Mouse (Mus musculus) heart, embryonic 11.5 days (tissue): Measurements from ENCODE around the gene Ppara. TPM values are rescaled to one million over a fixed set of nuclear protein-coding genes. Genes with fewer than 3 reads are reported as not detected.

Source experiments
- ATAC-seq: fragments of 200-750 bp; cut with Nextera tagmentation; replicated peaks from 2 replicates; pipeline ENCODE4 v1.8.0; 2017; ENCODE audit warnings: moderate library complexity; ENCODE audit not compliant: insufficient number of reproducible peaks, low FRiP score, low TSS enrichment
- H3K27ac ChIP-seq: fragments of 300-500 bp; sonication (generic); 2 replicates; pipeline ENCODE4 v1.5.1; 2014; ENCODE audit warnings: mild to moderate bottlenecking, low read depth, low read length
- H3K27me3 ChIP-seq: fragments of 300-500 bp; sonication (generic); 2 replicates; pipeline ENCODE4 v1.6.1; 2014; ENCODE audit warnings: mild to moderate bottlenecking, low read length, mixed read lengths; ENCODE audit not compliant: control insufficient read depth, insufficient read depth
- H3K36me3 ChIP-seq: fragments of 300-500 bp; sonication (generic); 2 replicates; pipeline ENCODE4 v1.6.1; 2014; ENCODE audit warnings: mild to moderate bottlenecking, low read length, moderate library complexity, mixed read lengths; ENCODE audit not compliant: control insufficient read depth, insufficient read depth
- H3K4me1 ChIP-seq: fragments of 300-500 bp; sonication (generic); 2 replicates; pipeline ENCODE4 v1.6.1; 2014; ENCODE audit warnings: low read length; ENCODE audit not compliant: control insufficient read depth, insufficient read depth
- H3K4me2 ChIP-seq: fragments of 300-500 bp; sonication (generic); 2 replicates; pipeline ENCODE4 v1.6.1; 2014; ENCODE audit warnings: mild to moderate bottlenecking, moderate library complexity
- H3K4me3 ChIP-seq: fragments of 300-500 bp; sonication (generic); 2 replicates; pipeline ENCODE4 v1.5.1; 2014; ENCODE audit warnings: low read depth, low read length
- H3K9ac ChIP-seq: fragments of 300-500 bp; sonication (generic); 2 replicates; pipeline ENCODE4 v1.6.1; 2014; ENCODE audit warnings: mild to moderate bottlenecking, low read depth, low read length, moderate library complexity
- H3K9me3 ChIP-seq: fragments of 300-500 bp; sonication (generic); replicated peaks from 2 replicates; pipeline ENCODE4 v1.6.1; 2016; ENCODE audit warnings: low read length; ENCODE audit not compliant: control insufficient read depth
- WGBS: fragments of 180-500 bp; shearing (Covaris S2); extraction: QIAGEN DNeasy Blood & Tissue Kit; methylation state at CpG from one replicate; pipeline ENCODE4 v1.1.7; 2014; ENCODE audit not compliant: insufficient replicate concordance; 5-methylcytosine and 5-hydroxymethylcytosine counted together
- polyA plus RNA-seq: library from polyadenylated mRNA; unstranded; fragments of >200 nt; fragmentation: Nextera tagmentation; extraction: Ambion mirVana; gene quantifications from 2 replicates; pipeline ENCODE4 v1.2.1, GENCODE M21; 2014

Ppara gene
- polyA plus RNA-seq, 1 experiment from 2014 or later: 2.8 TPM

- no peaks in the 10 kb centered on the region for H3K9me3 ChIP-seq
- 70% methylated on average over 2 of the region's 2 CpGs for WGBS
- no peak overlapping the region for H3K9ac ChIP-seq
- no peaks in the 10 kb centered on the region for H3K4me1 ChIP-seq
- ATAC-seq: no peak; the same call in 1 of the 2 replicates
- H3K36me3 ChIP-seq: no peaks in the 10 kb centered on the region
- H3K4me3 ChIP-seq: no peak overlapping the region
- no peaks in the 10 kb centered on the region; the same call in 1 of the 2 replicates for H3K27me3 ChIP-seq
- H3K27ac ChIP-seq: no peak overlapping the region
- H3K4me2 ChIP-seq: no peak overlapping the region
These were observed 41.0 kb upstream of the Ppara start for GRCm38 (mm10) chr15:85693819-85694218.

GRCm38 (mm10) chr15:85694379-85694778 lies 40.4 kb upstream of the Ppara start:
- Histone ChIP-seq H3K4me2 (no peak overlapping the region), H3K9me3 (no peaks in the 10 kb centered on the region), H3K4me1 (no peaks in the 10 kb centered on the region), H3K9ac (no peak overlapping the region), H3K4me3 (no peak overlapping the region), H3K36me3 (no peaks in the 10 kb centered on the region), H3K27ac (no peak overlapping the region), H3K27me3 (no peaks in the 10 kb centered on the region; the same call in 1 of the 2 replicates)
- WGBS: 86% methylated on average over 1 of the region's 1 CpGs
- no peak for ATAC-seq

GRCm38 (mm10) chr15:85695304-85695703 lies 39.5 kb upstream of the Ppara start:
- ATAC-seq: no peak
- no peak overlapping the region for H3K9ac ChIP-seq
- no peaks in the 10 kb centered on the region for H3K27me3 ChIP-seq
- no peaks in the 10 kb centered on the region for H3K36me3 ChIP-seq
- H3K4me1 ChIP-seq: no peaks in the 10 kb centered on the region
- 79% methylated on average over 4 of the region's 4 CpGs for WGBS
- H3K4me2 ChIP-seq: no peak overlapping the region
- no peak overlapping the region for H3K27ac ChIP-seq
- H3K4me3 ChIP-seq: no peak overlapping the region
- H3K9me3 ChIP-seq: no peaks in the 10 kb centered on the region

- Histone ChIP-seq H3K9ac (no peak overlapping the region), H3K9me3 (no peaks in the 10 kb centered on the region), H3K27me3 (peaks cover 3% of the 10 kb centered on the region; the same call in 1 of the 2 replicates), H3K4me3 (no peak overlapping the region), H3K4me1 (no peaks in the 10 kb centered on the region), H3K4me2 (no peak overlapping the region), H3K27ac (no peak overlapping the region), H3K36me3 (no peaks in the 10 kb centered on the region)
- no peak for ATAC-seq
- 85% methylated on average over 14 of the region's 14 CpGs for WGBS
These were observed 36.3 kb upstream of the Ppara start for GRCm38 (mm10) chr15:85698345-85699034.

GRCm38 (mm10) chr15:85699452-85699851 lies 35.3 kb upstream of the Ppara start:
- 92% methylated on average over 5 of the region's 5 CpGs for WGBS
- H3K4me2 ChIP-seq: no peak overlapping the region
- no peak for ATAC-seq
- H3K27me3 ChIP-seq: peaks cover 3% of the 10 kb centered on the region; the same call in 1 of the 2 replicates
- H3K4me3 ChIP-seq: no peak overlapping the region
- no peak overlapping the region for H3K27ac ChIP-seq
- H3K4me1 ChIP-seq: no peaks in the 10 kb centered on the region
- H3K36me3 ChIP-seq: no peaks in the 10 kb centered on the region
- no peaks in the 10 kb centered on the region for H3K9me3 ChIP-seq
- no peak overlapping the region for H3K9ac ChIP-seq

- Histone ChIP-seq H3K36me3 (no peaks in the 10 kb centered on the region), H3K4me1 (no peaks in the 10 kb centered on the region), H3K27ac (no peak overlapping the region), H3K9ac (no peak overlapping the region), H3K4me3 (no peak overlapping the region), H3K4me2 (no peak overlapping the region), H3K27me3 (peaks cover 3% of the 10 kb centered on the region; the same call in 1 of the 2 replicates), H3K9me3 (no peaks in the 10 kb centered on the region)
- no peak for ATAC-seq
- 88% methylated on average over 13 of the region's 13 CpGs for WGBS
These were observed 34.8 kb upstream of the Ppara start for GRCm38 (mm10) chr15:85699862-85700501.

GRCm38 (mm10) chr15:85700716-85701115 lies 34.1 kb upstream of the Ppara start:
- no peaks in the 10 kb centered on the region for H3K4me1 ChIP-seq
- H3K9ac ChIP-seq: no peak overlapping the region
- H3K4me2 ChIP-seq: no peak overlapping the region
- no peak overlapping the region for H3K4me3 ChIP-seq
- no peak overlapping the region for H3K27ac ChIP-seq
- ATAC-seq: no peak
- 84% methylated on average over 9 of the region's 9 CpGs for WGBS
- H3K9me3 ChIP-seq: no peaks in the 10 kb centered on the region
- H3K36me3 ChIP-seq: no peaks in the 10 kb centered on the region
- peaks cover 3% of the 10 kb centered on the region; the same call in 1 of the 2 replicates for H3K27me3 ChIP-seq

- H3K4me3 ChIP-seq: no peak overlapping the region
- peaks cover 3% of the 10 kb centered on the region; the same call in 1 of the 2 replicates for H3K27me3 ChIP-seq
- no peaks in the 10 kb centered on the region for H3K36me3 ChIP-seq
- no peak for ATAC-seq
- no peaks in the 10 kb centered on the region for H3K4me1 ChIP-seq
- H3K27ac ChIP-seq: no peak overlapping the region
- no peak overlapping the region for H3K4me2 ChIP-seq
- no peak overlapping the region for H3K9ac ChIP-seq
- H3K9me3 ChIP-seq: no peaks in the 10 kb centered on the region
- WGBS: 63% methylated on average over 10 of the region's 10 CpGs
These were observed 33.5 kb upstream of the Ppara start for GRCm38 (mm10) chr15:85701128-85701930.
